Comparison of ENCODE assay signal across 30 mouse cellular contexts in the genomic region with DNA sequence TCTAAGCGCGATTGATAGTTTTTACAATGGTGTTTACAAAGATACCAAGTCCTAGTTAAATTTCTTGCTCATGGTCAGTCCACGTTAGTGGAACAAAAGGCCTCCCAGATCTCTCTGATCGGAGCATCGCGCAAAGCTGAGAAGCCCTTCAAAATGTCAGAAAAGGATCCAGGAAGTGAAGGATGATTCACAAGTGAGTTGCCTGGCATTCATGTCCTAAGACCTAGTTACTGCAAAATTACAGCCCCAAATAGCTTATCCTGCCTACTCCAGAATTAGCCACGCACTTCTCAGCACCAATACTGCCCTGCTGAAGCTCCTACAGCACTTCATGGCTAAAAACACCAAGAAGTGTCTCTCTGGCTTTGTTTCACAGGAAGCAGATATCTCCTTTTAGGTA. TPM values are rescaled to one million over a fixed set of nuclear protein-coding genes. Genes with fewer than 3 reads are reported as not detected.
"Had no signal": no experiment of that assay in that cellular context is flagged by ENCODE, and none has a peak within 500 bp of the region (broad histone marks: within the 10 kb centered on the region; RNA-seq: fewer than 3 reads in every experiment).

No protein-coding gene starts in this region.

- H3K27me3 ChIP-seq: heart, embryonic 13.5 days; heart, embryonic 15.5 days; hindbrain, embryonic 12.5 days; hindbrain, embryonic 15.5 days; limb, embryonic 12.5 days; liver, embryonic 13.5 days; liver, embryonic 15.5 days had no signal

- H3K9ac ChIP-seq: heart, embryonic 13.5 days; heart, embryonic 15.5 days; hindbrain, embryonic 12.5 days; hindbrain, embryonic 15.5 days; limb, embryonic 12.5 days; liver, embryonic 13.5 days; liver, embryonic 15.5 days had no signal

- H3K4me1 ChIP-seq: heart, embryonic 15.5 days; hindbrain, embryonic 12.5 days; hindbrain, embryonic 15.5 days; limb, embryonic 10.5 days; limb, embryonic 12.5 days; liver, embryonic 13.5 days; liver, embryonic 15.5 days had no signal

- DNase-seq: gastrocnemius, postnatal 14 days; gastrocnemius, postnatal 36 days; heart, adult 18-20 months; heart, postnatal 14 days; heart, postnatal 36 days; kidney, adult 11 months; kidney, adult 8-10 months; kidney, postnatal 10 days; kidney, postnatal 25 days; kidney, postnatal 4 days; liver; liver, embryonic 13.5 days had no signal

- H3K4me3 ChIP-seq: heart, embryonic 13.5 days; heart, embryonic 15.5 days; hindbrain, embryonic 12.5 days; hindbrain, embryonic 15.5 days; layer of hippocampus, adult 2 months; limb, embryonic 10.5 days; limb, embryonic 12.5 days; liver, embryonic 13.5 days; liver, embryonic 15.5 days had no signal

- H3K4me2 ChIP-seq: heart, embryonic 11.5 days; heart, embryonic 13.5 days; heart, embryonic 15.5 days; hindbrain, embryonic 12.5 days; hindbrain, embryonic 15.5 days; limb, embryonic 12.5 days; liver, embryonic 11.5 days; liver, embryonic 13.5 days; liver, embryonic 15.5 days had no signal

- H3K9me3 ChIP-seq: heart, embryonic 13.5 days; heart, embryonic 15.5 days; hindbrain, embryonic 12.5 days; hindbrain, embryonic 15.5 days; limb, embryonic 10.5 days; limb, embryonic 12.5 days; liver, embryonic 13.5 days; liver, embryonic 15.5 days had no signal

- ATAC-seq: hindbrain, postnatal 0 days; intestine, embryonic 16.5 days had no signal

- H3K36me3 ChIP-seq: heart, embryonic 13.5 days; heart, embryonic 15.5 days; hindbrain, embryonic 12.5 days; hindbrain, embryonic 15.5 days; limb, embryonic 10.5 days; limb, embryonic 12.5 days; liver, embryonic 13.5 days; liver, embryonic 15.5 days had no signal

- H3K27ac ChIP-seq: heart, embryonic 13.5 days; heart, embryonic 15.5 days; hindbrain, embryonic 12.5 days; hindbrain, embryonic 15.5 days; hindbrain, postnatal 0 days; layer of hippocampus, adult 2 months; limb, embryonic 10.5 days; limb, embryonic 12.5 days; liver, embryonic 13.5 days; liver, embryonic 15.5 days had no signal

RNA-seq across cellular contexts. Expression of a gene that starts 41.1 kb away (rescaled TPM):
- polyA plus RNA-seq: gonadal fat pad, adult 2 months; heart, embryonic 11.5 days; heart, embryonic 13.5 days; heart, embryonic 15.5 days; heart, postnatal 0 days; intestine, embryonic 14.5 days; intestine, embryonic 16.5 days; kidney, embryonic 14.5 days; kidney, embryonic 16.5 days; limb, embryonic 10.5 days; limb, embryonic 12.5 days; limb, embryonic 14.5 days; liver, embryonic 11.5 days; liver, embryonic 13.5 days; liver, embryonic 15.5 days had no signal
